Mouse (Mus musculus) hindbrain, postnatal 0 days (tissue): ENCODE data around the gene Trem1. TPM values are rescaled to one million over a fixed set of nuclear protein-coding genes. Genes with fewer than 3 reads are reported as not detected.

Experiments
- ATAC-seq: fragments of 200-750 bp; cut with Nextera tagmentation; 2 replicates; pipeline ENCODE4 v1.8.0; 2017; ENCODE audit warnings: mild to moderate bottlenecking, moderate TSS enrichment, moderate library complexity
- DNase-seq: peaks from one replicate; pipeline ENCODE4 v3.0.0-alpha.2; 2015; ENCODE audit warnings: low spot score
- H3K27ac ChIP-seq: fragments of 300-500 bp; sonication (generic); 2 replicates; pipeline ENCODE4 v1.5.1; 2014; ENCODE audit warnings: mild to moderate bottlenecking
- H3K27me3 ChIP-seq: fragments of 300-500 bp; sonication (generic); 2 replicates; pipeline ENCODE4 v1.6.1; 2014; ENCODE audit warnings: low read length, mixed read lengths; ENCODE audit not compliant: insufficient read depth
- H3K36me3 ChIP-seq: fragments of 300-500 bp; sonication (generic); 2 replicates; pipeline ENCODE4 v1.6.1; 2014; ENCODE audit warnings: low read length, mixed read lengths; ENCODE audit not compliant: insufficient read depth
- H3K4me1 ChIP-seq: fragments of 300-500 bp; sonication (generic); 2 replicates; pipeline ENCODE4 v1.6.1; 2014; ENCODE audit warnings: antibody characterized with exemption, low read length, mixed read lengths; ENCODE audit not compliant: insufficient read depth
- H3K4me2 ChIP-seq: fragments of 300-500 bp; sonication (generic); 2 replicates; pipeline ENCODE4 v1.6.1; 2014; ENCODE audit warnings: low read depth, mild to moderate bottlenecking, low read length, moderate library complexity, mixed read lengths
- H3K4me3 ChIP-seq: fragments of 300-500 bp; sonication (generic); 2 replicates; pipeline ENCODE4 v1.5.1; 2014; ENCODE audit warnings: low read length
- H3K9ac ChIP-seq: fragments of 300-500 bp; sonication (generic); replicated peaks from 2 replicates; pipeline ENCODE4 v1.6.1; 2014; ENCODE audit warnings: mild to moderate bottlenecking, low read length, moderate library complexity, mixed read lengths
- H3K9me3 ChIP-seq: fragments of 300-500 bp; sonication (generic); 2 replicates; pipeline ENCODE4 v1.6.1; 2016; ENCODE audit warnings: low read length, mixed read lengths
- CTCF ChIP-seq: IDR thresholded peaks from 2 replicates; pipeline ENCODE4 v1.5.1; 2016; ENCODE audit warnings: antibody characterized with exemption, control low read depth, low read depth
- WGBS: fragments of 180-500 bp; shearing (Covaris S2); extraction: QIAGEN DNeasy Blood & Tissue Kit; methylation state at CpG from one replicate; pipeline ENCODE4 v1.1.7; 2014; 5-methylcytosine and 5-hydroxymethylcytosine counted together
- polyA plus RNA-seq: library from polyadenylated mRNA; unstranded; fragments of >200 nt; fragmentation: Nextera tagmentation; extraction: Ambion mirVana; gene quantifications from 2 replicates; pipeline ENCODE4 v1.2.1, GENCODE M21; 2015
- total RNA-seq: library from RNA; depleted of rRNA; stranded (reverse); fragments of >200 nt; gene quantifications from 2 replicates; pipeline ENCODE4 v1.2.3, GENCODE M21; 2014

Gene Trem1
- total and polyA plus RNA-seq, 2 experiments from 2014 or later = 0.09 TPM; not detected in 1

- Histone ChIP-seq H3K27ac (no peak overlapping the region), H3K4me3 (no peak overlapping the region), H3K9ac (no peak overlapping the region), H3K9me3 (no peaks in the 10 kb centered on the region), H3K27me3 (no peaks in the 10 kb centered on the region), H3K36me3 (no peaks in the 10 kb centered on the region), H3K4me2 (no peak overlapping the region), H3K4me1 (no peaks in the 10 kb centered on the region)
- ATAC-seq (no peak), DNase-seq (no peak)
- TF ChIP-seq CTCF = no peak
- WGBS = 44% methylated on average over 2 of the region's 2 CpGs
Observed at GRCm38 (mm10) chr17:48266610-48267304, 34.2 kb downstream of the Trem1 start.

DNA sequence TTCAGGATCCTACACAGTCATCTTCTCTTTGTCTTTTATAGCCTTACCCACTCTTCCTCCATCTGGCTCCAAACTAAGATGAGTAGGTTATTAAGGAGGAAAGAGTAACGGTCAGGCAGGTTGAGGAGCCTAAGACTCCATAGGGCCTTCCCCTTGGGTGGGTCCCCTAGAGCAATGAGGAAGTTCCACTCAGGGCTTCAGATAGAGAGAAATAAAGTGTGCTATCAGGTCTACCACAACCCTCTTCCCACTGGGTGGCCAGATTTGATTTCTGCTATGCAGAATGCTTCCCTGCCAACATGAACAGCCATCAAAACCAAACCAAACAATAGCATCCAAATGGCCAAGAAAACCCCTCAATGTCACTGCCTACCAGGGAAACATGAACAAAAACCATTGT, 35.0 kb downstream of the Trem1 start:
- Histone ChIP-seq H3K4me2 (no peak overlapping the region), H3K4me1 (no peaks in the 10 kb centered on the region), H3K27ac (no peak overlapping the region), H3K27me3 (no peaks in the 10 kb centered on the region), H3K9me3 (no peaks in the 10 kb centered on the region), H3K9ac (no peak overlapping the region), H3K36me3 (no peaks in the 10 kb centered on the region), H3K4me3 (no peak overlapping the region)
- no peak for TF ChIP-seq CTCF
- DNase-seq (no peak), ATAC-seq (no peak)
- 93% methylated on average over 1 of the region's 1 CpGs for WGBS

GRCm38 (mm10) chr17:48268276-48268675, 35.7 kb downstream of the Trem1 start:
- Histone ChIP-seq H3K4me2 (no peak overlapping the region), H3K27me3 (no peaks in the 10 kb centered on the region), H3K27ac (no peak overlapping the region), H3K4me1 (no peaks in the 10 kb centered on the region), H3K9ac (no peak overlapping the region), H3K4me3 (no peak overlapping the region), H3K9me3 (no peaks in the 10 kb centered on the region), H3K36me3 (no peaks in the 10 kb centered on the region)
- ATAC-seq (no peak), DNase-seq (no peak)
- no peak for TF ChIP-seq CTCF

DNA sequence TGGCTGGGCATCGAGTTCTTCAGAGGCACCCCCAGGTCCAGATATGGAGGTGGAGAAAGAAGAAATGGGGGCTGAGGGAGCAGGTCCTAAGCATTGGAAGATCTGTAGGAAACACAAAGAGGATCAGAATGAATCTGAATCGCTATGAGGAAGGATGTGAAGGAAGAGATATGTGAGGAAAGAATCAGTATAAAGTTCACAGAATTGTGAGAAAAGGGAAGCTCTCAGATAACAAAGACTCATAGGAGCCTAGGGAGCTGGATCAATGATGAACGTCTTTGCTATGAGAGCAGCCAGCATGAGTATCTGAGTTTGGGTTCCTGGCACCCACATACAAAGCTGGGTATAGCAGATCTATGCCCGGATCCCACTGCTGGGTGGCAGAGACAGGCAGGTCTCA, 37.3 kb downstream of the Trem1 start:
- Histone ChIP-seq H3K27ac (no peak overlapping the region), H3K36me3 (no peaks in the 10 kb centered on the region), H3K4me1 (no peaks in the 10 kb centered on the region), H3K27me3 (no peaks in the 10 kb centered on the region), H3K9ac (no peak overlapping the region), H3K4me3 (no peak overlapping the region), H3K4me2 (no peak overlapping the region), H3K9me3 (no peaks in the 10 kb centered on the region)
- WGBS = 75% methylated on average over 4 of the region's 4 CpGs
- no peak for TF ChIP-seq CTCF
- no peak for ATAC-seq
- no peak for DNase-seq

DNA sequence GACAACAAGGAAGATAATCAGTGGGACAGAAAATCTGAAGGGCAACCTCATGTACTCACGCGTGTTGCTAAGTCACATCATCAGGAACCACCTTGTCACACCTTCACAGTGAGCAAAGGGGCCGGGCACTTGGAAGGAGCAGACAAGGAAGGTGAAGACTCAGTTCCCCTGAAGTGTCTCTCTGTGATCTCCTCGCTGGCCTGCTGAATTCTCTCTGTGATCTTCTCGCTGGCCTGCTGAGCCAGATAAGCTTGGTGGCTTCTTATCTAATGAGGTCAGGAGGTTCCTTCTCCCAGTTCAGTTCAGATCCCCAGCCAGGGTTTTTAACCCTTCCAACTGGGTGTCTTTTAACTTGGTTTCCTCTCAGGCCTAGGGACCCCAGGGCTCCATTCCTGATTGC, 39.6 kb downstream of the Trem1 start:
- Histone ChIP-seq H3K4me3 (no peak overlapping the region), H3K27me3 (no peaks in the 10 kb centered on the region), H3K4me2 (no peak overlapping the region), H3K27ac (no peak overlapping the region), H3K9ac (no peak overlapping the region), H3K36me3 (no peaks in the 10 kb centered on the region), H3K9me3 (no peaks in the 10 kb centered on the region), H3K4me1 (no peaks in the 10 kb centered on the region)
- 80% methylated on average over 5 of the region's 5 CpGs for WGBS
- ATAC-seq = no peak
- DNase-seq = no peak
- TF ChIP-seq CTCF = no peak

DNA sequence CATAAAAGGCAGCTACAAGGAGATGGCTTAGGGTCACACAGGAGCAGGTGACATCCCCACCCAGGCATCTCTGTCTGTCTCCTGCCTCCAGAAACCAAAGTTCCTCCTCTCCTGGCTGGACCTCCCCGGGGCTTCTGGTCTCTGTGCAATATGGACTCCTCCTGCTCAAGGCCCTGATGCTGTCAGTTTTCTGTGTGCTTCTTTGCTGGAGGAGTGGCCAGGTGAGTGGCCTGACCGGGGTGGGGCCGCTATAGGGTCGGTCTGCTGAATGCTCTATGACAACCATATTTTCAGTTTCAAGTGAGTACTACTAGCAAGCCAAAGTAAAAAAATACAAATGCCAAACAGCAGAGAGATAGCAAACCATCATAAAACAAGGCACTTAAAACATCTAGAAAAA, 40.0 kb downstream of the Trem1 start:
- no peaks in the 10 kb centered on the region for H3K27me3 ChIP-seq
- TF ChIP-seq CTCF = no peak
- H3K9ac ChIP-seq = no peak overlapping the region
- 92% methylated on average over 4 of the region's 4 CpGs for WGBS
- no peak overlapping the region for H3K4me2 ChIP-seq
- no peaks in the 10 kb centered on the region for H3K9me3 ChIP-seq
- H3K36me3 ChIP-seq = no peaks in the 10 kb centered on the region
- no peaks in the 10 kb centered on the region for H3K4me1 ChIP-seq
- ATAC-seq (no peak), DNase-seq (no peak)
- no peak overlapping the region for H3K4me3 ChIP-seq
- H3K27ac ChIP-seq = no peak overlapping the region

GRCm38 (mm10) chr17:48274098-48274497, 41.5 kb downstream of the Trem1 start:
- Histone ChIP-seq H3K27ac (no peak overlapping the region), H3K9me3 (no peaks in the 10 kb centered on the region), H3K9ac (no peak overlapping the region), H3K36me3 (no peaks in the 10 kb centered on the region), H3K4me2 (no peak overlapping the region), H3K4me3 (no peak overlapping the region), H3K4me1 (no peaks in the 10 kb centered on the region), H3K27me3 (no peaks in the 10 kb centered on the region)
- TF ChIP-seq CTCF = no peak
- no peak for DNase-seq
- WGBS = 87% methylated on average over 4 of the region's 4 CpGs
- ATAC-seq = no peak
